Mouse (Mus musculus) retina, postnatal 1 day (tissue): ENCODE results near the gene Zhx3.
A peak's percentile ranks its signal among the peaks of the same experiment; 100 is the strongest.

Source experiments
- DNase-seq: peaks from one replicate; pipeline ENCODE4 v3.0.0-alpha.2; 2012

Gene Zhx3

GRCm38 (mm10) chr2:160872890-160873382, at the start of gene Zhx3:
Zhx3 (minus strand) TSS chr2:160872998.
- peak; percentile 97 for DNase-seq

- DNase-seq = no peak
Observed at GRCm38 (mm10) chr2:160921285-160921684, 48.5 kb upstream of the Zhx3 start.

GRCm38 (mm10) chr2:160918930-160919215, 46.1 kb upstream of the Zhx3 start:
- DNase-seq = no peak

- DNase-seq = no peak
Observed at GRCm38 (mm10) chr2:160918154-160918929, 45.5 kb upstream of the Zhx3 start.

- no peak for DNase-seq
Observed at GRCm38 (mm10) chr2:160917313-160917712, 44.5 kb upstream of the Zhx3 start.

- no peak for DNase-seq
Observed at GRCm38 (mm10) chr2:160916714-160917113, 43.9 kb upstream of the Zhx3 start.

GRCm38 (mm10) chr2:160915821-160916610, 43.2 kb upstream of the Zhx3 start:
- no peak for DNase-seq

GRCm38 (mm10) chr2:160914656-160915055, 41.9 kb upstream of the Zhx3 start:
- no peak for DNase-seq

GRCm38 (mm10) chr2:160912231-160912671, 39.5 kb upstream of the Zhx3 start, which contains the start of gene Emilin3:
Emilin3 (minus strand) TSS chr2:160912328.
- peak; percentile 67 for DNase-seq

GRCm38 (mm10) chr2:160911558-160912201, 38.9 kb upstream of the Zhx3 start:
- peak; percentile 41 for DNase-seq

- no peak for DNase-seq
Observed at GRCm38 (mm10) chr2:160910633-160911032, 37.8 kb upstream of the Zhx3 start.

- DNase-seq = no peak
Observed at GRCm38 (mm10) chr2:160908607-160909006, 35.8 kb upstream of the Zhx3 start.

- DNase-seq = peak; percentile 48
Observed at GRCm38 (mm10) chr2:160906101-160906500, 33.3 kb upstream of the Zhx3 start.

- DNase-seq = no peak
Observed at GRCm38 (mm10) chr2:160905301-160905700, 32.5 kb upstream of the Zhx3 start.

GRCm38 (mm10) chr2:160901656-160902412, 29.0 kb upstream of the Zhx3 start:
- no peak for DNase-seq

GRCm38 (mm10) chr2:160891697-160892096, 18.9 kb upstream of the Zhx3 start:
- no peak for DNase-seq

GRCm38 (mm10) chr2:160891045-160891444, 18.2 kb upstream of the Zhx3 start:
- no peak for DNase-seq

- DNase-seq = peak; percentile 48
Observed at GRCm38 (mm10) chr2:160887859-160888258, 15.1 kb upstream of the Zhx3 start.

GRCm38 (mm10) chr2:160887284-160887683, 14.5 kb upstream of the Zhx3 start:
- peak; percentile 88 for DNase-seq

GRCm38 (mm10) chr2:160886221-160886620, 13.4 kb upstream of the Zhx3 start:
- DNase-seq = no peak

GRCm38 (mm10) chr2:160884830-160885229, 12.0 kb upstream of the Zhx3 start:
- peak; percentile 79 for DNase-seq

- DNase-seq = no peak
Observed at GRCm38 (mm10) chr2:160883912-160884311, 11.1 kb upstream of the Zhx3 start.

- DNase-seq = no peak
Observed at GRCm38 (mm10) chr2:160882436-160882835, 9.6 kb upstream of the Zhx3 start.
